Mouse (Mus musculus) erythroblast, embryonic 14.5 days (primary cell): ENCODE results near the gene Sox18.

Experiments used
- GATA1 ChIP-seq: IDR thresholded peaks from 2 replicates; pipeline ENCODE4 v1.6.1; 2012; ENCODE audit warnings: low read length, inconsistent platforms, mixed read lengths
- TAL1 ChIP-seq: IDR thresholded peaks from 3 replicates; pipeline ENCODE4 v1.6.1; 2012; ENCODE audit warnings: low read length, inconsistent platforms, mixed read lengths

- TF ChIP-seq TAL1 (no peak), GATA1 (no peak)
Observed at GRCm38 (mm10) chr2:181713749-181714148, 42.3 kb upstream of the Sox18 start.
